Mouse (Mus musculus) forebrain, embryonic 15.5 days (tissue): ENCODE measurements around the gene Ap2a2. TPM values are rescaled to one million over a fixed set of nuclear protein-coding genes. Genes with fewer than 3 reads are reported as not detected.
"Not testable (repeated sequence)": the region's sequence is repeated elsewhere in the genome, so short reads cannot be mapped to it uniquely, and the experiment has no call there.

Experiments
- ATAC-seq: fragments of 200-750 bp; cut with Nextera tagmentation; replicated peaks from 2 replicates; pipeline ENCODE4 v1.8.0; 2017; ENCODE audit warnings: mild to moderate bottlenecking, moderate TSS enrichment, moderate library complexity
- H3K27ac ChIP-seq: fragments of 300-500 bp; sonication (generic); replicated peaks from 2 replicates; pipeline ENCODE4 v1.5.1; 2015; ENCODE audit warnings: mild to moderate bottlenecking, inconsistent platforms
- H3K27me3 ChIP-seq: fragments of 300-500 bp; sonication (generic); 2 replicates; pipeline ENCODE4 v1.6.1; 2015; ENCODE audit warnings: inconsistent platforms
- H3K36me3 ChIP-seq: fragments of 300-500 bp; sonication (generic); 2 replicates; pipeline ENCODE4 v1.6.1; 2015; ENCODE audit warnings: mild to moderate bottlenecking, inconsistent platforms
- H3K4me1 ChIP-seq: fragments of 300-500 bp; sonication (generic); 2 replicates; pipeline ENCODE4 v1.6.1; 2015; ENCODE audit warnings: inconsistent platforms
- H3K4me2 ChIP-seq: fragments of 300-500 bp; sonication (generic); replicated peaks from 2 replicates; pipeline ENCODE4 v1.6.1; 2015; ENCODE audit warnings: mild to moderate bottlenecking, inconsistent platforms
- H3K4me3 ChIP-seq: fragments of 300-500 bp; sonication (generic); 2 replicates; pipeline ENCODE4 v1.5.1; 2015; ENCODE audit warnings: mild to moderate bottlenecking, inconsistent platforms
- H3K9ac ChIP-seq: fragments of 300-500 bp; sonication (generic); replicated peaks from 2 replicates; pipeline ENCODE4 v1.6.1; 2015; ENCODE audit warnings: mild to moderate bottlenecking, inconsistent platforms
- H3K9me3 ChIP-seq: fragments of 300-500 bp; sonication (generic); 2 replicates; pipeline ENCODE4 v1.6.1; 2016; ENCODE audit warnings: inconsistent platforms
- WGBS: fragments of 180-500 bp; shearing (Covaris S2); methylation state at CpG from one replicate; pipeline ENCODE4 v1.1.7; 2015; ENCODE audit warnings: mixed read lengths; 5-methylcytosine and 5-hydroxymethylcytosine counted together
- polyA plus RNA-seq: library from polyadenylated mRNA; unstranded; fragments of >200 nt; fragmentation: Nextera tagmentation; extraction: Ambion mirVana; gene quantifications from 2 replicates; pipeline ENCODE4 v1.2.1, GENCODE M21; 2015

The Ap2a2 gene
- polyA plus RNA-seq, 1 experiment from 2014 or later = 110 TPM

DNA sequence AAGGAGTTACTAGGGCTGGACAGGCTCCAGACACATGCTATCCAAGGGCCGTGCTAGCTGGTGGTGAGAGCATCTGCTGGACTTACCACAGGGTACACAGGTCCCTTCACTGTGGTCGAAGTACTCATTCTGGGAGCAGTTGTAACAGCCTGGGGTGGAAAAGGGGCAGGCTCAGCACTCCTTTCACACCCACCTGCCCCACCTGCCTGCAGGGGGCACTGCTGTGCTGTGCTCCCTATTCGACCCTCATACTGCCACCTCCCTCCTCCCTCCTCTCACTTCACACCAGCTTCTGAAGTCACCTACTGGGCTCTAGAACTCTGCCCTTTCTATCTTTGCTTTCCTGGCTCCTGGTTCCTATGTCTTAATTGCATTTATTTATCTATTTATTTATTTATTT, 81.2 kb downstream of the Ap2a2 start:
- WGBS = 36% methylated on average over 3 of the region's 3 CpGs
- Histone ChIP-seq H3K9ac (no peak overlapping the region), H3K9me3 (no peaks in the 10 kb centered on the region), H3K4me1 (no peaks in the 10 kb centered on the region), H3K27ac (no peak overlapping the region), H3K36me3 (no peaks in the 10 kb centered on the region), H3K27me3 (no peaks in the 10 kb centered on the region), H3K4me2 (no peak overlapping the region), H3K4me3 (no peak overlapping the region)
- ATAC-seq = no peak

GRCm38 (mm10) chr7:141647083-141647482, 85.1 kb downstream of the Ap2a2 start:
- no peaks in the 10 kb centered on the region for H3K36me3 ChIP-seq
- no peaks in the 10 kb centered on the region for H3K4me1 ChIP-seq
- ATAC-seq = no peak
- no peak overlapping the region for H3K9ac ChIP-seq
- H3K9me3 ChIP-seq = no peaks in the 10 kb centered on the region
- WGBS = 46% methylated on average over 2 of the region's 2 CpGs
- no peak overlapping the region for H3K27ac ChIP-seq
- H3K4me2 ChIP-seq = no peak overlapping the region
- H3K4me3 ChIP-seq = no peak overlapping the region
- no peaks in the 10 kb centered on the region for H3K27me3 ChIP-seq

GRCm38 (mm10) chr7:141647815-141648214, 85.8 kb downstream of the Ap2a2 start:
- Histone ChIP-seq H3K9me3 (no peaks in the 10 kb centered on the region), H3K9ac (no peak overlapping the region), H3K27ac (no peak overlapping the region), H3K4me1 (no peaks in the 10 kb centered on the region), H3K4me2 (no peak overlapping the region), H3K4me3 (no peak overlapping the region), H3K27me3 (no peaks in the 10 kb centered on the region), H3K36me3 (no peaks in the 10 kb centered on the region)
- 85% methylated on average over 11 of the region's 11 CpGs for WGBS
- ATAC-seq = no peak

DNA sequence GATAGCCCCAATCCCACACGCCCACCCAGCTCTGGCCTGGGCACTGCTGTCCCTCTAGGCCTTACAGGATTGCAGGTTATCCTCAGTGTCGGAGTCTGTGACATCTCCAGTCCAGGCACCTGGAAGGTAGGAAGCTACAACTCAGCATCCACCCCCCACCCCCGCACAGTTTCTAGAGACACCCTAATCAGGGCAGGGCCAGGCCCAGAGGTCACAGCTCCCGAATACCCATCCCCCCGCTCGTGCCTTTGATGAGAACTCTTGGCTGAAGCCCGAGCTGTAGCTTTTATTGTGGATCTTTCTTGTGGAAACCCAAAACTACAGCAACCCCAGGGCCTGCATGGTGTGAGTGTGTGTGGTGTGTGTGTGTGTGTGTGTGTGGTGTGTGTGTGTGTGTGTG, 90.2 kb downstream of the Ap2a2 start:
- no peaks in the 10 kb centered on the region for H3K36me3 ChIP-seq
- H3K9ac ChIP-seq = no peak overlapping the region
- H3K27me3 ChIP-seq = no peaks in the 10 kb centered on the region
- no peaks in the 10 kb centered on the region for H3K9me3 ChIP-seq
- no peaks in the 10 kb centered on the region for H3K4me1 ChIP-seq
- H3K27ac ChIP-seq = no peak overlapping the region
- no peak for ATAC-seq
- no peak overlapping the region for H3K4me3 ChIP-seq
- WGBS = 56% methylated on average over 7 of the region's 7 CpGs
- H3K4me2 ChIP-seq = no peak overlapping the region

DNA sequence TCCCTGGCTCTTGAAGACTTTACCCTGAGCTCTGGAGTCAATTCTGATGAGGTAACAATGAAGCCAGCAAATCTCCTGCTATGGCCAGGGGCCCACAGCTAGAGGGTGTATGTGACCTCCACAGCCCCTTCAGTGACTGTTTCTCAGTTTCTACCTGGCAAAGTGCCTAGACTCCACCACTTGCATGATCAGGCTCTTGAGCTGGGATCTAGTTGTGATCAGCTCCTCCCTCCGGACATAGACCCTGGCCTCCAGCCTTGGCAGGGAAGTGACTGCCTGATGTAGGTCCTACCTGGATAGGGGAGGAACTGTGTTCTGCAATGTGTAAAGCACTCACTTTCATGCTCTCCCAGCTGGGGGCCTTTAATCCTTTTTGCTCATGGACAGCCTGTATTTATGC, 98.4 kb downstream of the Ap2a2 start:
- Histone ChIP-seq H3K27me3 (no peaks in the 10 kb centered on the region), H3K4me3 (no peak overlapping the region), H3K36me3 (no peaks in the 10 kb centered on the region), H3K27ac (no peak overlapping the region), H3K9ac (no peak overlapping the region), H3K4me1 (no peaks in the 10 kb centered on the region), H3K9me3 (no peaks in the 10 kb centered on the region), H3K4me2 (no peak overlapping the region)
- no peak for ATAC-seq
- 74% methylated on average over 1 of the region's 1 CpGs for WGBS

GRCm38 (mm10) chr7:141661481-141661880, 99.5 kb downstream of the Ap2a2 start:
- H3K9ac ChIP-seq = no peak overlapping the region
- no peak overlapping the region for H3K4me3 ChIP-seq
- H3K27me3 ChIP-seq = no peaks in the 10 kb centered on the region
- whole genome bisulfite sequencing = 76% methylated on average over 3 of the region's 3 CpGs
- no peaks in the 10 kb centered on the region for H3K4me1 ChIP-seq
- no peaks in the 10 kb centered on the region for H3K36me3 ChIP-seq
- no peak overlapping the region for H3K27ac ChIP-seq
- no peaks in the 10 kb centered on the region for H3K9me3 ChIP-seq
- H3K4me2 ChIP-seq = no peak overlapping the region
- no peak for ATAC-seq

DNA sequence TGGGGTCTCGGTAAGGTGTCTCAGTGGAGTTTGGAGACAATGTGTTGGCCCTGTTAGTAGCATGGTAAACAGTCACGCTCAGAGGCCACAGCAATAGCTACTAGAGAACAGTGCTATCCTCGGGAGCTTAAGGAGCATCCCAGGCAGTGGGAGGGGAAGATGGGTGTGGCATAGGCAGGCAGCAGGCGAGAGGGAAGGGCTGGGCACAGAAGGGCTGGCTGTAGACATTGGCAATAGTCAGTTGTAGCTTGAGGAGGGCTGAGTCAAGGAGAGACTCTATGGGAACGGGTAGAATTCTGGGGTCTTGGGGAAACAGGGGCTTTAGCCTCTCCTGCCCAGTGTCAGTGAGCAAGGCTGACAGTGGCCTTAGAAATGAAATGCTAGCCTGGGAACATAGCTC, 100.2 kb downstream of the Ap2a2 start:
- Histone ChIP-seq H3K27ac (no peak overlapping the region), H3K4me1 (no peaks in the 10 kb centered on the region), H3K4me2 (no peak overlapping the region), H3K9me3 (no peaks in the 10 kb centered on the region), H3K36me3 (no peaks in the 10 kb centered on the region), H3K27me3 (no peaks in the 10 kb centered on the region), H3K4me3 (no peak overlapping the region), H3K9ac (no peak overlapping the region)
- WGBS = 58% methylated on average over 5 of the region's 5 CpGs
- ATAC-seq = no peak

- Histone ChIP-seq H3K27ac (no peak overlapping the region), H3K4me3 (no peak overlapping the region), H3K36me3 (no peaks in the 10 kb centered on the region), H3K4me1 (no peaks in the 10 kb centered on the region), H3K9me3 (no peaks in the 10 kb centered on the region), H3K4me2 (no peak overlapping the region), H3K9ac (no peak overlapping the region), H3K27me3 (no peaks in the 10 kb centered on the region)
- WGBS = 13% methylated on average over 4 of the region's 4 CpGs
- no peak for ATAC-seq
Measured at GRCm38 (mm10) chr7:141666190-141666589, 104.2 kb downstream of the Ap2a2 start.

DNA sequence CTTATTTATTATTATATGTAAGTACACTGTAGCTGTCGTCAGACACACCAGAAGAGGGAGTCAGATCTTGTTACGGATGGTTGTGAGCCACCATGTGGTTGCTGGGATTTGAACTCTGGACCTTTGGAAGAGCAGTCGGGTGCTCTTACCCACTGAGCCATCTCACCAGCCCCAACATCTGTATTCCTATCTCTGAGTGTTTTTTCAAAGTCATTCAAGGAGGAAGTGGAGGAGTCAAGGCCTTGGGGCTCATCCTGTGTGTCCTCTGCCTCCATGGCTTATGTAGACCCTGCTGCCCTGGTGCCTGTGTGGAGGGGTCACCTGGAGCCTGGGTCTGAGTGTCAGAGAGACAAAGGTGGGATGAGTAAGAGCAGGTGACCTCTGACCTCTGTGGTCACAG, 107.1 kb downstream of the Ap2a2 start:
- H3K4me1 ChIP-seq, H3K27ac ChIP-seq: not testable (repeated sequence)
- WGBS = 90% methylated on average over 3 of the region's 3 CpGs

GRCm38 (mm10) chr7:141670999-141671398, 109.0 kb downstream of the Ap2a2 start:
- 86% methylated on average over 4 of the region's 4 CpGs for WGBS
- no peaks in the 10 kb centered on the region for H3K4me1 ChIP-seq
- no peaks in the 10 kb centered on the region for H3K36me3 ChIP-seq

More for the DNA sequence above, 107.1 kb downstream of the Ap2a2 start:
- not testable (repeated sequence) for ATAC-seq, H3K36me3 ChIP-seq, H3K4me2 ChIP-seq, H3K9ac ChIP-seq, H3K4me3 ChIP-seq, H3K9me3 ChIP-seq, H3K27me3 ChIP-seq

GRCm38 (mm10) chr7:141671626-141672291, 109.8 kb downstream of the Ap2a2 start:
- Histone ChIP-seq H3K27me3 (no peaks in the 10 kb centered on the region), H3K36me3 (no peaks in the 10 kb centered on the region), H3K9me3 (no peaks in the 10 kb centered on the region), H3K27ac (no peak overlapping the region), H3K4me2 (no peak overlapping the region), H3K4me1 (no peaks in the 10 kb centered on the region), H3K9ac (no peak overlapping the region), H3K4me3 (no peak overlapping the region)
- ATAC-seq = no peak
- WGBS = 87% methylated on average over 5 of the region's 5 CpGs

More at GRCm38 (mm10) chr7:141670999-141671398, 109.0 kb downstream of the Ap2a2 start:
- H3K4me3 ChIP-seq = no peak overlapping the region
- H3K4me2 ChIP-seq = no peak overlapping the region
- H3K9me3 ChIP-seq = no peaks in the 10 kb centered on the region
- no peak for ATAC-seq
- no peak overlapping the region for H3K9ac ChIP-seq
- H3K27me3 ChIP-seq = no peaks in the 10 kb centered on the region
- no peak overlapping the region for H3K27ac ChIP-seq

- Histone ChIP-seq H3K4me1 (no peaks in the 10 kb centered on the region), H3K9ac (no peak overlapping the region), H3K36me3 (no peaks in the 10 kb centered on the region), H3K27me3 (no peaks in the 10 kb centered on the region), H3K9me3 (no peaks in the 10 kb centered on the region), H3K4me2 (no peak overlapping the region), H3K4me3 (no peak overlapping the region), H3K27ac (no peak overlapping the region)
- no peak for ATAC-seq
- 78% methylated on average over 4 of the region's 4 CpGs for WGBS
Measured at GRCm38 (mm10) chr7:141678922-141679321, 116.9 kb downstream of the Ap2a2 start.
